Mouse (Mus musculus) stomach, embryonic 14.5 days (tissue): Measurements from ENCODE around the gene Ccdc7b. TPM values are rescaled to one million over a fixed set of nuclear protein-coding genes. Genes with fewer than 3 reads are reported as not detected.
"Not testable (repeated sequence)": the region's sequence is repeated elsewhere in the genome, so short reads cannot be mapped to it uniquely, and the experiment has no call there.

Source experiments
- ATAC-seq: fragments of 200-750 bp; cut with Nextera tagmentation; 2 replicates; pipeline ENCODE4 v1.8.0; 2017; ENCODE audit warnings: low read depth, moderate TSS enrichment; ENCODE audit not compliant: insufficient number of reproducible peaks, insufficient read depth, low FRiP score
- H3K27ac ChIP-seq: fragments of 300-500 bp; sonication (generic); 2 replicates; pipeline ENCODE4 v1.5.1; 2014; ENCODE audit warnings: mild to moderate bottlenecking, low read length, moderate library complexity, mixed read lengths
- H3K27me3 ChIP-seq: fragments of 300-500 bp; sonication (generic); 2 replicates; pipeline ENCODE4 v1.6.1; 2014; ENCODE audit warnings: low read length, control low read depth, mixed read lengths; ENCODE audit not compliant: control insufficient read depth, insufficient read depth
- H3K36me3 ChIP-seq: fragments of 300-500 bp; sonication (generic); 2 replicates; pipeline ENCODE4 v1.6.1; 2014; ENCODE audit warnings: mild to moderate bottlenecking, control low read depth, low read length, moderate library complexity, mixed read lengths; ENCODE audit not compliant: control insufficient read depth, insufficient read depth
- H3K4me1 ChIP-seq: fragments of 300-500 bp; sonication (generic); 2 replicates; pipeline ENCODE4 v1.6.1; 2014; ENCODE audit warnings: low read length, control low read depth, mixed read lengths; ENCODE audit not compliant: control insufficient read depth, insufficient read depth
- H3K4me2 ChIP-seq: fragments of 300-500 bp; sonication (generic); replicated peaks from 2 replicates; pipeline ENCODE4 v1.6.1; 2014; ENCODE audit warnings: low read depth, low read length, control low read depth
- H3K4me3 ChIP-seq: fragments of 300-500 bp; sonication (generic); 2 replicates; pipeline ENCODE4 v1.5.1; 2014; ENCODE audit warnings: low read depth, low read length, control low read depth
- H3K9ac ChIP-seq: fragments of 300-500 bp; sonication (generic); replicated peaks from 2 replicates; pipeline ENCODE4 v1.6.1; 2014; ENCODE audit warnings: low read depth, mild to moderate bottlenecking, control low read depth, low read length, moderate library complexity, mixed read lengths
- H3K9me3 ChIP-seq: fragments of 300-500 bp; sonication (generic); 2 replicates; pipeline ENCODE4 v1.6.1; 2016; ENCODE audit warnings: low read depth, low read length, control low read depth; ENCODE audit not compliant: control insufficient read depth
- WGBS: fragments of 180-500 bp; shearing (Covaris S2); extraction: QIAGEN DNeasy Blood & Tissue Kit; methylation state at CpG from one replicate; pipeline ENCODE4 v1.1.7; 2014; 5-methylcytosine and 5-hydroxymethylcytosine counted together
- polyA plus RNA-seq: library from polyadenylated mRNA; unstranded; fragments of >200 nt; fragmentation: Nextera tagmentation; extraction: Ambion mirVana; gene quantifications from 2 replicates; pipeline ENCODE4 v1.2.1, GENCODE M21; 2014

Ccdc7b gene
- not detected in 2 replicates for polyA plus RNA-seq

GRCm38 (mm10) chr8:129066834-129067233 lies at the start of gene Ccdc7b:
TSS of gene Ccdc7b (plus strand) at chr8:129067134.
- 67% methylated on average over 1 of the region's 10 CpGs for WGBS
- not testable (repeated sequence) for H3K4me3 ChIP-seq, H3K4me1 ChIP-seq, H3K9ac ChIP-seq, H3K9me3 ChIP-seq, H3K4me2 ChIP-seq, H3K27me3 ChIP-seq, ATAC-seq, H3K27ac ChIP-seq, H3K36me3 ChIP-seq

- not testable (repeated sequence) for ATAC-seq, H3K4me1 ChIP-seq, H3K27me3 ChIP-seq, H3K4me3 ChIP-seq, H3K36me3 ChIP-seq, H3K27ac ChIP-seq, H3K9me3 ChIP-seq, H3K9ac ChIP-seq, H3K4me2 ChIP-seq
- 78% methylated on average over 2 of the region's 11 CpGs for WGBS
Measured at GRCm38 (mm10) chr8:129065417-129065816, 1.5 kb upstream of the Ccdc7b start, which contains the start of gene Ccdc7a. TSS of gene Ccdc7a (minus strand) at chr8:129065517.

- 53% methylated on average over 3 of the region's 3 CpGs for WGBS
Measured at GRCm38 (mm10) chr8:129115761-129116160, 48.8 kb downstream of the Ccdc7b start.

GRCm38 (mm10) chr8:129131561-129131960 lies 64.6 kb downstream of the Ccdc7b start, which contains the start of gene Gm10999:
TSS of gene Gm10999 (minus strand) at chr8:129131661.
- Histone ChIP-seq H3K9me3 (no peaks in the 10 kb centered on the region), H3K4me1 (no peaks in the 10 kb centered on the region), H3K4me3 (no peak within 1 kb of the TSS), H3K4me2 (no peak within 1 kb of the TSS), H3K27me3 (no peaks in the 10 kb centered on the region), H3K9ac (no peak within 1 kb of the TSS), H3K27ac (no peak within 1 kb of the TSS), H3K36me3 (no peaks in the 10 kb centered on the region)
- ATAC-seq, result no peak
- 78% methylated on average over 1 of the region's 1 CpGs for WGBS

More at GRCm38 (mm10) chr8:129115761-129116160, 48.8 kb downstream of the Ccdc7b start:
- not testable (repeated sequence) for H3K4me3 ChIP-seq, H3K36me3 ChIP-seq, H3K4me2 ChIP-seq, H3K27ac ChIP-seq, H3K27me3 ChIP-seq, ATAC-seq, H3K4me1 ChIP-seq, H3K9me3 ChIP-seq, H3K9ac ChIP-seq

GRCm38 (mm10) chr8:129133475-129133874 lies 66.5 kb downstream of the Ccdc7b start:
- Histone ChIP-seq H3K9me3 (no peaks in the 10 kb centered on the region), H3K27ac (no peak overlapping the region), H3K36me3 (no peaks in the 10 kb centered on the region), H3K4me1 (no peaks in the 10 kb centered on the region), H3K4me3 (no peak overlapping the region), H3K4me2 (no peak overlapping the region), H3K9ac (no peak overlapping the region), H3K27me3 (no peaks in the 10 kb centered on the region)
- ATAC-seq, result no peak

Other genes starting within 250 kb of the Ccdc7b start
- gene Ccdc7a, start 1.6 kb upstream of the Ccdc7b start, polyA plus RNA-seq, result not detected in 2 replicates
- not detected in 2 replicates for gene Gm10999, start 64.5 kb downstream of the Ccdc7b start, polyA plus RNA-seq
- gene 2610044O15Rik8, start 167.3 kb downstream of the Ccdc7b start, polyA plus RNA-seq, result 30.8 and 31.8 TPM in 2 replicates